Mouse (Mus musculus) bone marrow macrophage, adult 2 months (primary cell): Measurements from ENCODE around the gene Fuca1.

Experiments used
- CTCF ChIP-seq: IDR thresholded peaks from 2 replicates; pipeline ENCODE4 v1.5.1; 2012; ENCODE audit warnings: low read depth, mild to moderate bottlenecking, low read length, moderate library complexity
- POLR2A ChIP-seq: IDR thresholded peaks from 2 replicates; pipeline ENCODE4 v1.6.1; 2012; ENCODE audit warnings: mild to moderate bottlenecking, low read depth, low read length, borderline replicate concordance

GRCm38 (mm10) chr4:135886184-135886583 is 34.4 kb upstream of the Fuca1 start:
- TF ChIP-seq POLR2A (no peak), CTCF (no peak)
